Mouse (Mus musculus) cortical plate, adult 2 months (tissue): ENCODE data around the gene Smad1. TPM values are rescaled to one million over a fixed set of nuclear protein-coding genes. Genes with fewer than 3 reads are reported as not detected.

Source experiments
- H3K27ac ChIP-seq: fragments of 200-500 bp; 2 replicates; pipeline ENCODE4 v1.5.1; 2012; ENCODE audit warnings: low read length, control low read depth, inconsistent platforms; ENCODE audit not compliant: insufficient read depth
- H3K4me1 ChIP-seq: fragments of 200-500 bp; 2 replicates; pipeline ENCODE4 v1.6.1; 2011; ENCODE audit warnings: low read length; ENCODE audit not compliant: control insufficient read depth, insufficient read depth
- H3K4me3 ChIP-seq: fragments of 200-500 bp; 2 replicates; pipeline ENCODE4 v1.5.1; 2011; ENCODE audit warnings: mild to moderate bottlenecking, low read length, control low read depth; ENCODE audit not compliant: insufficient read depth
- CTCF ChIP-seq: fragments of 200-500 bp; IDR thresholded peaks from 2 replicates; pipeline ENCODE4 v1.5.1; 2011; ENCODE audit warnings: mild to moderate bottlenecking, control low read depth, low read length; ENCODE audit not compliant: insufficient read depth; ENCODE audit errors: extremely low read depth
- POLR2A ChIP-seq: fragments of 200-500 bp; IDR thresholded peaks from 2 replicates; pipeline ENCODE4 v1.6.1; 2011; ENCODE audit warnings: mild to moderate bottlenecking, low read length, control low read depth; ENCODE audit not compliant: insufficient read depth; ENCODE audit errors: extremely low read depth
- polyA plus RNA-seq: library from polyadenylated mRNA; depleted of rRNA; stranded (reverse); fragments of >200 nt; gene quantifications from 2 replicates; pipeline ENCODE4 v1.2.3, GENCODE M21; 2012

Gene Smad1
- polyA plus RNA-seq, 1 experiment = 18.9 TPM

- no peak for TF ChIP-seq POLR2A
- no peak for TF ChIP-seq CTCF
- H3K27ac ChIP-seq = no peak overlapping the region
- peaks cover 2% of the 10 kb centered on the region; the same call in 1 of the 2 replicates for H3K4me1 ChIP-seq
- no peak overlapping the region for H3K4me3 ChIP-seq
Measured at GRCm38 (mm10) chr8:79360774-79361527, 38.4 kb downstream of the Smad1 start.

- no peak for TF ChIP-seq CTCF
- TF ChIP-seq POLR2A = no peak
- Histone ChIP-seq H3K27ac (no peak overlapping the region), H3K4me3 (no peak overlapping the region)
Measured at GRCm38 (mm10) chr8:79360302-79360701, 39.0 kb downstream of the Smad1 start.

GRCm38 (mm10) chr8:79355721-79356434 lies 43.4 kb downstream of the Smad1 start:
- Histone ChIP-seq H3K4me3 (no peak overlapping the region), H3K4me1 (no peaks in the 10 kb centered on the region; the same call in 1 of the 2 replicates), H3K27ac (no peak overlapping the region)
- no peak for TF ChIP-seq CTCF
- TF ChIP-seq POLR2A = no peak

More at GRCm38 (mm10) chr8:79360302-79360701, 39.0 kb downstream of the Smad1 start:
- no peaks in the 10 kb centered on the region for H3K4me1 ChIP-seq

- H3K4me3 ChIP-seq = no peak overlapping the region
- TF ChIP-seq CTCF = no peak
- TF ChIP-seq POLR2A = no peak
- peaks cover 2% of the 10 kb centered on the region; the same call in 1 of the 2 replicates for H3K4me1 ChIP-seq
- H3K27ac ChIP-seq = no peak overlapping the region
Measured at GRCm38 (mm10) chr8:79354009-79354408, 45.3 kb downstream of the Smad1 start.

GRCm38 (mm10) chr8:79351916-79352315 lies 47.4 kb downstream of the Smad1 start:
- Histone ChIP-seq H3K4me1 (peaks cover 2% of the 10 kb centered on the region), H3K27ac (no peak overlapping the region), H3K4me3 (no peak overlapping the region)
- TF ChIP-seq POLR2A (no peak), CTCF (no peak)

GRCm38 (mm10) chr8:79350805-79351204 lies 48.5 kb downstream of the Smad1 start:
- H3K4me3 ChIP-seq = no peak overlapping the region
- TF ChIP-seq CTCF = no peak
- no peak for TF ChIP-seq POLR2A
- H3K4me1 ChIP-seq = peaks cover 2% of the 10 kb centered on the region
- H3K27ac ChIP-seq = no peak overlapping the region

- Histone ChIP-seq H3K4me3 (no peak overlapping the region), H3K27ac (no peak overlapping the region), H3K4me1 (peaks cover 2% of the 10 kb centered on the region)
- TF ChIP-seq CTCF (no peak), POLR2A (no peak)
Measured at GRCm38 (mm10) chr8:79350094-79350593, 49.2 kb downstream of the Smad1 start.

- Histone ChIP-seq H3K27ac (no peak overlapping the region), H3K4me3 (no peak overlapping the region)
- no peak for TF ChIP-seq POLR2A
- TF ChIP-seq CTCF = no peak
Measured at GRCm38 (mm10) chr8:79346414-79346813, 52.9 kb downstream of the Smad1 start.

GRCm38 (mm10) chr8:79345856-79346255 lies 53.5 kb downstream of the Smad1 start:
- H3K4me3 ChIP-seq = no peak overlapping the region
- TF ChIP-seq CTCF (no peak), POLR2A (no peak)
- H3K27ac ChIP-seq = no peak overlapping the region
- peaks cover 2% of the 10 kb centered on the region for H3K4me1 ChIP-seq

More at GRCm38 (mm10) chr8:79346414-79346813, 52.9 kb downstream of the Smad1 start:
- H3K4me1 ChIP-seq = peaks cover 2% of the 10 kb centered on the region
